Mouse (Mus musculus): ENCODE measurements at regions not wholly inside any gene's neighbourhood (a gene's known extent, or its start where the extent isn't known, plus 50 kb on each side); places are given as distances from the start of the nearest gene placed in this dataset.
A peak's percentile ranks its signal among the peaks of the same experiment; 100 is the strongest.

DNA sequence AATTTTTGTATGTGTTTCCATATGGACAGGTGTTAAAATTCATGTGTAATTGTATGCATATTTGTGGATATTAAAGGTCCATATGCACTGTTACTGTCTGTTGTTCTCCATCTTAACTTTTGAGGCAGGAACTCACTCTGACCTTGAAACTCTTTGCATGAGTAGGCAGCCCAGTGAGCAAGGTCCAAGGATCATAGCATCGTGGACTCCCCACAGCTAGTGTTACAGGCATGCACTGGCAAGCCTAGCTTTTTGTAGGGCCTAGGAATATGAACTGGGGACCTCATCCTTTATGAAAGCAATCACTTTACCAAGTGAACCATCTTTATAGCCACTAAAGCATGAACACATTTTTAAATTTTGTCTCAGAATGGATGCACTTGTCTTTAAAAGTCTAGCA is 817.6 kb downstream of the Flrt2 start:
- Histone ChIP-seq H3K36me3 (replicated peaks; ENCODE audit: low read length) (no peaks in the 10 kb centered on the region), H3K4me1 (no peaks in the 10 kb centered on the region), H3K4me3 (replicated peaks) (no peak overlapping the region), H3K27me3 (replicated peaks) (no peaks in the 10 kb centered on the region), H3K9me3 (no peaks in the 10 kb centered on the region)
- TF ChIP-seq FLI1 (IDR thresholded peaks at IDR 0.05; ENCODE audit: low read length) (no peak), GATA1 (IDR thresholded peaks at IDR 0.05; ENCODE audit: borderline replicate concordance, low read length) (no peak)

- no peak overlapping the region for H3K4me3 ChIP-seq (replicated peaks)
- no peaks in the 10 kb centered on the region for H3K27me3 ChIP-seq (replicated peaks)
- no peaks in the 10 kb centered on the region for H3K9me3 ChIP-seq
- no peak for TF ChIP-seq FLI1 (IDR thresholded peaks at IDR 0.05; ENCODE audit: low read length)
- no peak for TF ChIP-seq GATA1 (IDR thresholded peaks at IDR 0.05; ENCODE audit: borderline replicate concordance, low read length)
- H3K36me3 ChIP-seq (replicated peaks; ENCODE audit: low read length): no peaks in the 10 kb centered on the region
- no peaks in the 10 kb centered on the region for H3K4me1 ChIP-seq
Observed at GRCm38 (mm10) chr12:96558824-96559223, 866.8 kb downstream of the Flrt2 start.

GRCm38 (mm10) chr12:96594845-96595244 is 902.8 kb downstream of the Flrt2 start:
- no peaks in the 10 kb centered on the region for H3K4me1 ChIP-seq
- TF ChIP-seq FLI1 (IDR thresholded peaks at IDR 0.05; ENCODE audit: low read length) (no peak), GATA1 (IDR thresholded peaks at IDR 0.05; ENCODE audit: borderline replicate concordance, low read length) (no peak)
- no peak overlapping the region for H3K4me3 ChIP-seq (replicated peaks)
- no peaks in the 10 kb centered on the region for H3K27me3 ChIP-seq (replicated peaks)
- peaks cover 4% of the 10 kb centered on the region; the same call in 1 of the 2 replicates for H3K9me3 ChIP-seq
- H3K36me3 ChIP-seq (replicated peaks; ENCODE audit: low read length): no peaks in the 10 kb centered on the region

GRCm38 (mm10) chr12:96615134-96615533 is 923.1 kb downstream of the Flrt2 start:
- H3K4me1 ChIP-seq: peaks cover 6% of the 10 kb centered on the region; the same call in 1 of the 2 replicates
- no peak for TF ChIP-seq GATA1 (IDR thresholded peaks at IDR 0.05; ENCODE audit: borderline replicate concordance, low read length)
- H3K27me3 ChIP-seq (replicated peaks): no peaks in the 10 kb centered on the region
- H3K36me3 ChIP-seq (replicated peaks; ENCODE audit: low read length): no peaks in the 10 kb centered on the region
- peak overlapping the region; percentile 89 for H3K4me3 ChIP-seq (replicated peaks)
- no peaks in the 10 kb centered on the region for H3K9me3 ChIP-seq

DNA sequence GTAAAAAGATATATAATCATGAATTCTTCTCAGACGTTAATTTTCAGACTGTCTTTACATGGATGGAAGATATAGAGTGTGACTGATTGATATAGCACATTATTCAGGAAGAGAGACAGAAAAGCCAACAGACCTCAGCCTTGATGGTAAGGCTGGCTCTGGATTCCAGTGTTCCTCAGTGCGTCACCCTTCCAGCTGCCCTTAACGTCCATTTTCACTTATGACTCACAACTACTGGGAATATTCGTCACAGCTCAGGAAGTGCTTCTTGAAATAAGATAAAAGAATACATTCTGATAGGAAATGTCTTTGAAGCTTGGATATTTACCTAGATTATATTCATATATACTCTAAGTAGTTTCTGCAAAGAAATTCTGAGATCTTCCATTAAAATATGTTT is 923.8 kb downstream of the Flrt2 start:
- TF ChIP-seq FLI1 (IDR thresholded peaks at IDR 0.05; ENCODE audit: low read length) (no peak), GATA1 (IDR thresholded peaks at IDR 0.05; ENCODE audit: borderline replicate concordance, low read length) (no peak)
- H3K9me3 ChIP-seq: no peaks in the 10 kb centered on the region
- H3K27me3 ChIP-seq (replicated peaks): no peaks in the 10 kb centered on the region
- H3K4me1 ChIP-seq: peaks cover 6% of the 10 kb centered on the region; the same call in 1 of the 2 replicates
- no peaks in the 10 kb centered on the region for H3K36me3 ChIP-seq (replicated peaks; ENCODE audit: low read length)
- H3K4me3 ChIP-seq (replicated peaks): peak overlapping the region; percentile 89

DNA sequence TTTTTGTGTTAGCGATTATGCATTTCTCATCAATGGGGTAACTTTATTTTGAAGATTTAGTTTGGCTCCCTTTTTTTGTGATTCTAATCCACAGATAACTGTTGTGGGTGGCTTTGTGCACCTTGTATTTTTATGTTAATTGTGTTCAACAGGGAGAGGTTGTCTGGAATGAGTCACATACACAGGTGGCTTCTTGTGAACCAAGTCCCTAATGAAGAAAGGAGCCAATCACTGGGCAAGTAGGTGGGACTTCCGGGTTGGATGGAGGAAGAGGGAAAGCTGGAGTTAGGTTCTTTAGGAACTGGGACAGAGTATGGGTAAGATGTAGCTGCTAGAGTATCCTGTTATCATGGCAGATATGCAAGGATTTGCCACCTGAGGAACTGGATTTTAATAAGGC is 925.2 kb downstream of the Flrt2 start:
- no peaks in the 10 kb centered on the region for H3K27me3 ChIP-seq (replicated peaks)
- TF ChIP-seq GATA1 (IDR thresholded peaks at IDR 0.05; ENCODE audit: borderline replicate concordance, low read length) (no peak), FLI1 (IDR thresholded peaks at IDR 0.05; ENCODE audit: low read length) (no peak)
- no peaks in the 10 kb centered on the region for H3K9me3 ChIP-seq
- no peak overlapping the region for H3K4me3 ChIP-seq (replicated peaks)
- no peaks in the 10 kb centered on the region for H3K36me3 ChIP-seq (replicated peaks; ENCODE audit: low read length)
- H3K4me1 ChIP-seq: peaks cover 6% of the 10 kb centered on the region; the same call in 1 of the 2 replicates

Measured in megakaryocyte, embryonic 14.5 days (primary cell).